ENCODE assay signal across 17 mouse cellular contexts in genomic region chr12:73517768-73518167, GRCm38 (mm10). TPM values are rescaled to one million over a fixed set of nuclear protein-coding genes. Genes with fewer than 3 reads are reported as not detected.
A peak's percentile ranks its signal among the peaks of the same experiment; 100 is the strongest.
DNase-seq lines count a peak whose midpoint lies in the region; ATAC-seq lines count a peak whose summit lies in the region.
"Had no signal": no experiment of that assay in that cellular context is flagged by ENCODE, and none has a peak within 500 bp of the region (broad histone marks: within the 10 kb centered on the region; RNA-seq: fewer than 3 reads in every experiment).

No protein-coding gene starts in this region.

- no peak overlapping the region for H3K4me2 ChIP-seq in forebrain, embryonic 13.5 days
- no peak overlapping the region for H3K4me2 ChIP-seq in forebrain, embryonic 11.5 days (ENCODE audit: low read depth, low read length, severe bottlenecking)
- H3K4me2 ChIP-seq in heart, embryonic 16.5 days (ENCODE audit: low read depth, low read length), result peak overlapping the region; percentile 24
- H3K4me2 ChIP-seq in neural tube, embryonic 13.5 days, result no peak overlapping the region
- H3K4me2 ChIP-seq: intestine, embryonic 15.5 days; limb, embryonic 15.5 days had no signal

- ATAC-seq in forebrain, embryonic 13.5 days, result 0 out of 2 replicates have a peak, but pooled peaks have one; percentile 33
- ATAC-seq in forebrain, embryonic 11.5 days (replicated peaks; ENCODE audit: low FRiP score), result no peak
- ATAC-seq in heart, embryonic 16.5 days (replicated peaks; ENCODE audit: extremely low read depth, insufficient read depth, low FRiP score), result 0 out of 2 replicates have a peak, but pooled peaks have one; percentile 25
- ATAC-seq in neural tube, embryonic 13.5 days (ENCODE audit: low read depth), result 0 out of 2 replicates have a peak, but pooled peaks have one; percentile 23

- H3K9me3 ChIP-seq in forebrain, embryonic 13.5 days (replicated peaks), result no peaks in the 10 kb centered on the region
- no peaks in the 10 kb centered on the region for H3K9me3 ChIP-seq in forebrain, embryonic 11.5 days (ENCODE audit: control insufficient read depth, low read length)
- no peaks in the 10 kb centered on the region for H3K9me3 ChIP-seq in heart, embryonic 16.5 days (replicated peaks; ENCODE audit: control insufficient read depth, low read length)
- no peaks in the 10 kb centered on the region for H3K9me3 ChIP-seq in neural tube, embryonic 13.5 days
- H3K9me3 ChIP-seq: embryonic facial prominence, embryonic 15.5 days; forebrain, embryonic 15.5 days; intestine, embryonic 15.5 days; kidney, embryonic 15.5 days; limb, embryonic 15.5 days had no signal

- no peak overlapping the region for H3K9ac ChIP-seq in forebrain, embryonic 13.5 days
- H3K9ac ChIP-seq in forebrain, embryonic 11.5 days (ENCODE audit: low read length), result no peak overlapping the region
- no peak overlapping the region; the same call in 1 of the 2 replicates for H3K9ac ChIP-seq in heart, embryonic 16.5 days (ENCODE audit: low read length)
- H3K9ac ChIP-seq in neural tube, embryonic 13.5 days, result no peak overlapping the region
- H3K9ac ChIP-seq: embryonic facial prominence, embryonic 15.5 days; forebrain, embryonic 15.5 days; hindbrain, embryonic 14.5 days; intestine, embryonic 15.5 days; kidney, embryonic 15.5 days; limb, embryonic 15.5 days had no signal

- DNase-seq in forebrain, embryonic 11.5 days (ENCODE audit: low spot score), result no peak
- DNase-seq in heart, adult 8-10 months (ENCODE audit: low spot score), result no peak
- no peak for DNase-seq in neural tube, embryonic 10.5 days (ENCODE audit: extremely low spot score, low spot score)
- peak; percentile 13 for DNase-seq in heart, postnatal 4 days
- no peak for DNase-seq in kidney, adult 8-10 months

- no peaks in the 10 kb centered on the region for H3K36me3 ChIP-seq in forebrain, embryonic 13.5 days (ENCODE audit: poor library complexity, severe bottlenecking)
- no peaks in the 10 kb centered on the region for H3K36me3 ChIP-seq in forebrain, embryonic 11.5 days (ENCODE audit: control insufficient read depth, insufficient read depth, low read length)
- H3K36me3 ChIP-seq in heart, embryonic 16.5 days (ENCODE audit: control insufficient read depth, insufficient read depth), result no peaks in the 10 kb centered on the region
- H3K36me3 ChIP-seq in neural tube, embryonic 13.5 days, result no peaks in the 10 kb centered on the region
- H3K36me3 ChIP-seq: embryonic facial prominence, embryonic 15.5 days; forebrain, embryonic 15.5 days; intestine, embryonic 15.5 days; kidney, embryonic 15.5 days; limb, embryonic 15.5 days had no signal

- no peak overlapping the region for H3K4me3 ChIP-seq in forebrain, embryonic 13.5 days
- H3K4me3 ChIP-seq in forebrain, embryonic 11.5 days (ENCODE audit: low read depth, low read length), result no peak overlapping the region
- no peak overlapping the region for H3K4me3 ChIP-seq in heart, embryonic 16.5 days (ENCODE audit: low read length)
- H3K4me3 ChIP-seq in neural tube, embryonic 13.5 days, result no peak overlapping the region
- H3K4me3 ChIP-seq: forebrain, embryonic 15.5 days; intestine, embryonic 15.5 days; kidney, embryonic 15.5 days; limb, embryonic 15.5 days had no signal

- H3K4me1 ChIP-seq in forebrain, embryonic 13.5 days, result no peaks in the 10 kb centered on the region
- H3K4me1 ChIP-seq in forebrain, embryonic 11.5 days (replicated peaks; ENCODE audit: control insufficient read depth, insufficient read depth, low read length), result no peaks in the 10 kb centered on the region
- peaks cover 4% of the 10 kb centered on the region; the same call in 1 of the 2 replicates for H3K4me1 ChIP-seq in heart, embryonic 16.5 days (ENCODE audit: control insufficient read depth, insufficient read depth, low read length)
- H3K4me1 ChIP-seq in neural tube, embryonic 13.5 days (replicated peaks), result no peaks in the 10 kb centered on the region
- H3K4me1 ChIP-seq: forebrain, embryonic 15.5 days had no signal

- WGBS in forebrain, embryonic 13.5 days, result 73% methylated on average over 12 of the region's 12 CpGs
- 78% methylated on average over 12 of the region's 12 CpGs for WGBS in forebrain, embryonic 11.5 days
- WGBS in heart, embryonic 16.5 days, result 47% methylated on average over 12 of the region's 12 CpGs
- 78% methylated on average over 12 of the region's 12 CpGs for WGBS in neural tube, embryonic 13.5 days

- H3K27me3 ChIP-seq in forebrain, embryonic 13.5 days, result peaks cover 10% of the 10 kb centered on the region; the same call in 1 of the 2 replicates
- H3K27me3 ChIP-seq in forebrain, embryonic 11.5 days (ENCODE audit: control insufficient read depth, insufficient read depth, low read length), result no peaks in the 10 kb centered on the region
- H3K27me3 ChIP-seq in heart, embryonic 16.5 days (ENCODE audit: control insufficient read depth, insufficient read depth, low read length), result no peaks in the 10 kb centered on the region
- H3K27me3 ChIP-seq in neural tube, embryonic 13.5 days, result peaks cover 17% of the 10 kb centered on the region; the same call in 1 of the 2 replicates
- H3K27me3 ChIP-seq: embryonic facial prominence, embryonic 15.5 days; forebrain, embryonic 15.5 days; intestine, embryonic 15.5 days had no signal

- H3K27ac ChIP-seq in forebrain, embryonic 13.5 days, result no peak overlapping the region
- no peak overlapping the region for H3K27ac ChIP-seq in forebrain, embryonic 11.5 days (ENCODE audit: low read depth, low read length)
- no peak overlapping the region for H3K27ac ChIP-seq in heart, embryonic 16.5 days (ENCODE audit: low read length)
- no peak overlapping the region for H3K27ac ChIP-seq in neural tube, embryonic 13.5 days (replicated peaks)
- H3K27ac ChIP-seq: embryonic facial prominence, embryonic 15.5 days; forebrain, embryonic 15.5 days; hindbrain, embryonic 14.5 days; intestine, embryonic 15.5 days; kidney, embryonic 15.5 days; limb, embryonic 15.5 days had no signal

RNA-seq across cellular contexts. Expression of gene Tmem30b, which starts 28.4 kb away (rescaled TPM):
- 0.16 and 0.21 TPM in 2 replicates for polyA plus RNA-seq in forebrain, embryonic 13.5 days (2015; fragmentation: Nextera tagmentation; extraction: Ambion mirVana)
- polyA plus RNA-seq in forebrain, embryonic 11.5 days (2014; fragmentation: Nextera tagmentation; extraction: Ambion mirVana), result 2.4 and 3.4 TPM in 2 replicates
- polyA plus RNA-seq in heart, embryonic 16.5 days (2015; fragmentation: Nextera tagmentation; extraction: Ambion mirVana), result 1.9 and 3.0 TPM in 2 replicates
- total RNA-seq in heart, adult 8-10 months (2022), result under 1 TPM; 0.27 to 0.53 (median 0.42) TPM
- polyA plus RNA-seq in neural tube, embryonic 13.5 days (2015; fragmentation: Nextera tagmentation; extraction: Ambion mirVana), result 0.45 and 0.61 TPM in 2 replicates
- total RNA-seq in heart, postnatal 4 days (2021), result under 1 TPM; 0.31 to 0.32 TPM
- total RNA-seq: layer of hippocampus, postnatal 36 days; left cerebral cortex, postnatal 25 days; monocyte, adult 5-6 weeks had no signal
